Mouse (Mus musculus): Measurements from ENCODE around the gene Gng2. TPM values are rescaled to one million over a fixed set of nuclear protein-coding genes. Genes with fewer than 3 reads are reported as not detected.
"Not testable (repeated sequence)": the region's sequence is repeated elsewhere in the genome, so short reads cannot be mapped to it uniquely, and the experiment has no call there.

Gene Gng2
- polyA plus RNA-seq, 1 experiment from 2014 or later: 249 TPM

DNA sequence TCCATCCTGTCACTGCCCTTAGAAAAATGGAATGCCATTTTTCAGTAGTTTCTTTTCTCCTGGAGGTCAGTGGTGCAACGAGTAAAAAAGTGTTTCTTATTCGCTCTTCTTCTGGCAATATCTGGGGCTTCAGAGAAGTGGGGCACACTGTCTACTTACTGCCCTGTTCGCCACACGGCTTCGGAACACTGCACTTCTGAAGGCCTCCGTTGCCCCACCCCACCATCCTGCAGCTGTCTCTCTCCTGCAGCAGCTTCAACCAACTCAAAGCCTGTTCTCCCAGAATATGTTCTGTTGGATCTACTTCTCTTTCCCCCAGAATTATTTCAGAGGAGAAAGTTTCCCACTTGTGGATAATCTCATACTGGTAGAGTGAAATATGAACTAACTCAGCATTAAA, 52.3 kb downstream of the Gng2 start:
- Histone ChIP-seq H3K4me1 (peaks cover 18% of the 10 kb centered on the region), H3K27ac (no peak overlapping the region), H3K9me3 (0 out of 2 replicates have a peak, but pooled peaks cover 3% of the 10 kb centered on the region), H3K27me3 (replicated peaks) (no peaks in the 10 kb centered on the region), H3K4me3 (no peak overlapping the region), H3K4me2 (replicated peaks) (no peak overlapping the region), H3K9ac (no peak overlapping the region), H3K36me3 (peaks cover 11% of the 10 kb centered on the region)
- 88% methylated on average over 6 of the region's 6 CpGs for WGBS
- ATAC-seq (ENCODE audit: low FRiP score, low read depth): no peak

DNA sequence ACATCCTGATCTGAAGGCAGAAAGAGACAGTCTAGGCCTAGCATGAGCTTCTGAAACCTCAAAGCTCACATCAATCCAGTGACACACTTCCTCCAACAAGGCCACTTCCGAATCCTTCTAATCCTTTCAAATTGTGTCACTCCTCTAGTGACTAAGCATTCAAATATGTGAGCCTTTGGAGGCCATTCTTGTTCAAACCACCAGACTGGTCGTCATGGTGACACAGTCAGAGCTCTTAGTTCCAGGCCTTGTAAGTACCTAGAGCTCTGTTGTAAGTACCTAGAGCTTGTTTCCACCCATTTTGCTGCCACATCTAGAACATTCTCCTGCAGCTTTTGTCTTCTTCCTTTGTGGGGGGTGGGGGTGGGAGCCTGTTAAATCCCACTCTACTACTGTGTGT, 53.3 kb downstream of the Gng2 start:
- Histone ChIP-seq H3K4me1 (peaks cover 20% of the 10 kb centered on the region), H3K27me3 (replicated peaks) (no peaks in the 10 kb centered on the region), H3K4me2 (replicated peaks) (no peak overlapping the region), H3K9me3 (0 out of 2 replicates have a peak, but pooled peaks cover 3% of the 10 kb centered on the region), H3K9ac (no peak overlapping the region), H3K27ac (no peak overlapping the region), H3K36me3 (peaks cover 11% of the 10 kb centered on the region; the same call in 1 of the 2 replicates), H3K4me3 (no peak overlapping the region)
- 89% methylated on average over 2 of the region's 2 CpGs for WGBS
- no peak for ATAC-seq (ENCODE audit: low FRiP score, low read depth)

DNA sequence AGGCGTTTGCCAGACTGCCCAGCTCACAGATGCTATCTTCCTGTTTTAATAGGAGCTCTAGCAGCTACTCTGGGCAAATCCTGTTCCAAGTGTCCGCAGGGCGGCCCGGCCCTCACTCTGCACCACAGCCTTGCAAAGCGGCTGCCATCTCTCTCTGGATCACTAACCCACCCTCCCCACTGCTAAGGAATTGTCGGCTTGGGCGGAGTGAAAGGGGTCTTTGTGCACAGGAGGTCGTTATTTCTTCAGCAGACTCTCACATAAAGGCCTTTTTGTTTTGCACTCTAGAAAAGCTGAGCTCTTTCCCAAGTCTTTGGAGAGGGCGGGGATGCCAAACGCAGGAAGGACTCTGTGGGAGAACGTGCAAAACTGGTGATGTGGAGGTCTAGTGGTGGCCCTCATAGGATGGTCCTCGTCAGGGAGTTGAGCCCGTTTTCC, 57.2 kb downstream of the Gng2 start:
- Histone ChIP-seq H3K9me3 (0 out of 2 replicates have a peak, but pooled peaks cover 3% of the 10 kb centered on the region), H3K4me3 (no peak overlapping the region; the same call in 1 of the 2 replicates), H3K4me1 (peaks cover 27% of the 10 kb centered on the region), H3K4me2 (replicated peaks) (peak overlapping the region; percentile 31; the same call in 1 of the 2 replicates), H3K36me3 (peaks cover 9% of the 10 kb centered on the region; the same call in 1 of the 2 replicates), H3K9ac (no peak overlapping the region), H3K27me3 (replicated peaks) (no peaks in the 10 kb centered on the region), H3K27ac (peak overlapping the region; percentile 53; the same call in 1 of the 2 replicates)
- ATAC-seq (ENCODE audit: low FRiP score, low read depth): peak; percentile 87
- WGBS: 8% methylated on average over 13 of the region's 13 CpGs

DNA sequence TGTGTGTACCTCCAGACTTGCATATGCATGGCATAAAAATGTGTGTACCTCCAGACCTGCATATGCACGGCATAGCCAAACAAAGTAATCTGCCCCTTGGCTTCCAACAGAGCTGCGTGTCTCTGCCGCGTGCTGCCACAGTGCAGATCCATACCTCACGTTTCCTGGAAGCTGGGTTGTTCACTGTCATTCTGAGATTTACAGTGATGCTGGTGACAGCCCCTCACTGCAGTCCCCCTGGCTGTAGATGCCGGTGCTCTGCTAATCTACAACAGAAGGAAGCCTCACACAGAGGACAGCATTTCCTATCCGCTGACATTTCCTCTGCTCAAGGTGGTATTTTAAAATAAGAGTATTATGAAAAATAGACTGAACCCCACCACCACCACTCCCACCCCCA, 57.6 kb downstream of the Gng2 start:
- H3K4me1 ChIP-seq: peaks cover 27% of the 10 kb centered on the region
- H3K36me3 ChIP-seq: peaks cover 14% of the 10 kb centered on the region; the same call in 1 of the 2 replicates
- H3K4me2 ChIP-seq (replicated peaks): peak overlapping the region; percentile 31
- H3K27me3 ChIP-seq (replicated peaks): no peaks in the 10 kb centered on the region
- H3K9ac ChIP-seq: no peak overlapping the region
- H3K9me3 ChIP-seq: 0 out of 2 replicates have a peak, but pooled peaks cover 3% of the 10 kb centered on the region
- H3K27ac ChIP-seq: peak overlapping the region; percentile 53; the same call in 1 of the 2 replicates
- peak; percentile 57 for ATAC-seq (ENCODE audit: low FRiP score, low read depth)
- 24% methylated on average over 7 of the region's 7 CpGs for WGBS
- no peak overlapping the region for H3K4me3 ChIP-seq

DNA sequence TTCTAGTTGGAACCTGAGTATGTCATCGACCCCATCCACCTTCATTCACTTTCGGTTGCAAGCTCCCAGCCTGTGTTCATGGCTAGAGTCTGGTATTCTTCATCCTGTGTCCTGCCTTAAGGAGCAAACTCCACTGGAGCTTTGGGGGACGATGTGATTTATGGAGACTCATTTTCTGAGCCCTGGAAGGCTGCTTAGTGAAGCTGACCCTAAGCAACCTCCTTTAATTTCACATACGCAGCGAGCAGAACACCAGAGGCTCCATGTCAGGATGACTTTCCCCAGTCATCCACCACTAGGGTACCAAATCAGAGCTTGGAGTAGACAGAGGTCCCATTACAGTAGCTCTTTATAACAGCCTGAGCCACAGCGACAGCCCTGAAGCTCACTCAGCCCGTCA, 59.9 kb downstream of the Gng2 start:
- WGBS: 77% methylated on average over 7 of the region's 7 CpGs

DNA sequence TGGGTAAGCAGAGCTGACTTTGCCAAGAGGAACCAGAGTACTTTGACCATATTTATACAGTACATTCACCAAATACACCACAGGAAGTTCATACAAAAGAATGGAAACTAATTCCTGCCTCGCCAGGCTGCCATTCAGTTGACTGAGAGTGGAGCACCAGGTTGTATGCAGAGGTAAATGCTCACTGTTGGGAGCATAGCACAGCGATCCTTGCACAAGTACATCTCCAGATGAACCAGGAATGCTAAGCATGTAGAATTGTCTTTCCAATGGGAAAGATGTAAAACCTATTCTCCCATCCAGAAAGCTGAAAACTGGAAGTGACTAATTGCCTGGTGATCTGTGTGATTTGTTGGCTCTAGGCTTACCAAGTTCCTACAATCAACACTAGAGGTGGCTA, 61.1 kb downstream of the Gng2 start:
- ATAC-seq (ENCODE audit: low FRiP score, low read depth): no peak
- WGBS: 92% methylated on average over 2 of the region's 2 CpGs
- no peak overlapping the region for H3K4me3 ChIP-seq

More for the DNA sequence above, 59.9 kb downstream of the Gng2 start:
- Histone ChIP-seq H3K4me3 (no peak overlapping the region), H3K9me3 (no peaks in the 10 kb centered on the region), H3K36me3 (peaks cover 8% of the 10 kb centered on the region; the same call in 1 of the 2 replicates), H3K9ac (no peak overlapping the region), H3K4me1 (peaks cover 27% of the 10 kb centered on the region), H3K4me2 (replicated peaks) (no peak overlapping the region), H3K27me3 (replicated peaks) (no peaks in the 10 kb centered on the region), H3K27ac (no peak overlapping the region)
- ATAC-seq (ENCODE audit: low FRiP score, low read depth): no peak

DNA sequence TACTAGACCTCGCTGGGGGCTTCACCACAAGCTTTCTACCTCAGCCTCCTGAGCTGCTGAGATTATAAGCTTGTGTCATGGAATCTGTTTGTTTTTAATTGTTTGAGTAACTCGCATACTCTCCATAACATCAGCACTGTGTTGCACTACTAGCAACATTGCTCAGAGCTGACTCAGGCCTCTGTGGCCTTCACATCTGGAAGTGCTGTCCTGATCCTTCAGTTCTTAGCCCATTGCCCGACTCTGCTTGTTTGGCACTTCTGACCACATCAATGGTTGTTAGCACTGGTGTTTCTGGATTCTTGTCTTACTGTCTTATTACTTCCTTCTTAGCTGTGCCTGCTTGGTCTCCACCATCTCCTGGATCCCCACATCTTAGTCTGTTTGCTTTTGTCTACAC, 64.5 kb downstream of the Gng2 start:
- Histone ChIP-seq H3K27ac (no peak overlapping the region), H3K27me3 (replicated peaks) (no peaks in the 10 kb centered on the region), H3K4me3 (no peak overlapping the region), H3K4me2 (replicated peaks) (no peak overlapping the region), H3K9me3 (no peaks in the 10 kb centered on the region), H3K4me1 (0 out of 2 replicates have a peak, but pooled peaks cover 4% of the 10 kb centered on the region), H3K9ac (no peak overlapping the region), H3K36me3 (peaks cover 8% of the 10 kb centered on the region; the same call in 1 of the 2 replicates)
- WGBS: 90% methylated on average over 3 of the region's 3 CpGs
- no peak for ATAC-seq (ENCODE audit: low FRiP score, low read depth)

More for the DNA sequence above, 61.1 kb downstream of the Gng2 start:
- H3K9ac ChIP-seq: no peak overlapping the region
- H3K27ac ChIP-seq: no peak overlapping the region
- no peak overlapping the region for H3K4me2 ChIP-seq (replicated peaks)
- peaks cover 8% of the 10 kb centered on the region; the same call in 1 of the 2 replicates for H3K36me3 ChIP-seq
- H3K27me3 ChIP-seq (replicated peaks): no peaks in the 10 kb centered on the region
- H3K4me1 ChIP-seq: peaks cover 26% of the 10 kb centered on the region
- no peaks in the 10 kb centered on the region for H3K9me3 ChIP-seq

DNA sequence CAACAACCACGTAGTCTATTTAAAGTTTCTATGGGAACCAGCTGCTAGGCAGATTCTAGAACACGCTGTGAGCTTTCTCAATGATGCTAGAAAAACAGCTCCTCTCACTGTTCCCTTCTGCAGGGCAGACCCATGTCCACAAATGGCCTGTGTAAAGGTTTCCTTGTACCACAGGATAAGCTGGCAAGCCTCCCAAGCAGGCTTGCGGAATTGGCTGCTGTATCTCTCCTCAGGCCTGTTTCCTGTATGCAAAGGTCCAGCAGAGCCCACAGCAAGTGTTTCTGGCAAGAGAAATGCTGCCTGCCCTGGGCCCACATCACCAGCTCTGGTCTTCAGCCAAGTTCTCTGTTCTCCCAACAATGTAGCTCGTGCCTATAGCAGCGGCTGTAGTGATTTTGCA, 71.8 kb downstream of the Gng2 start:
- H3K27me3 ChIP-seq (replicated peaks): no peaks in the 10 kb centered on the region
- H3K9ac ChIP-seq: no peak overlapping the region
- H3K27ac ChIP-seq: no peak overlapping the region
- no peaks in the 10 kb centered on the region for H3K9me3 ChIP-seq
- H3K36me3 ChIP-seq: no peaks in the 10 kb centered on the region
- H3K4me3 ChIP-seq: no peak overlapping the region
- no peak overlapping the region for H3K4me2 ChIP-seq (replicated peaks)
- no peak for ATAC-seq (ENCODE audit: low FRiP score, low read depth)
- WGBS: 73% methylated on average over 5 of the region's 5 CpGs
- H3K4me1 ChIP-seq: peaks cover 15% of the 10 kb centered on the region

DNA sequence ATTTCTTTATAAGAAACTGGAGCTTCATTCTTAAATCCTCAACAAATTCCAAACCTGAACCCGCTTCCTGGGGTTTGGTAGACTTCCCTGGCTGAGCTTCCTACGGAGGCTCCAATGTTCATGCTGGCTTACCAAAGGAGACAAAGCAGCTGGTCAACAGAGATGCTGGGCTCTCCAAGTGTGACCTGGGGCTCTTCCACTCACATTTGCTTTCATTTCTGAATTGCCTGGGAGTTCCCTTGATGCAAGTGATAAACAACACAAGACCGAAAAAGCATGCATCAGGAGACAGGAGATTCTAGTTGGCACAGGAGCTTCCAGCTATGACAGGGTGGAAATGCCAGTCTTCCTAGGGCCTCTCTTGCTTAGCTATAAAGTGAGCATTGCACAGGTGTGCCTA, 72.6 kb downstream of the Gng2 start:
- peaks cover 15% of the 10 kb centered on the region for H3K4me1 ChIP-seq
- H3K27ac ChIP-seq: no peak overlapping the region
- no peak overlapping the region for H3K4me3 ChIP-seq
- no peak overlapping the region for H3K4me2 ChIP-seq (replicated peaks)
- no peaks in the 10 kb centered on the region for H3K36me3 ChIP-seq
- no peaks in the 10 kb centered on the region for H3K9me3 ChIP-seq
- ATAC-seq (ENCODE audit: low FRiP score, low read depth): no peak
- 76% methylated on average over 3 of the region's 3 CpGs for WGBS
- no peaks in the 10 kb centered on the region for H3K27me3 ChIP-seq (replicated peaks)
- no peak overlapping the region for H3K9ac ChIP-seq

DNA sequence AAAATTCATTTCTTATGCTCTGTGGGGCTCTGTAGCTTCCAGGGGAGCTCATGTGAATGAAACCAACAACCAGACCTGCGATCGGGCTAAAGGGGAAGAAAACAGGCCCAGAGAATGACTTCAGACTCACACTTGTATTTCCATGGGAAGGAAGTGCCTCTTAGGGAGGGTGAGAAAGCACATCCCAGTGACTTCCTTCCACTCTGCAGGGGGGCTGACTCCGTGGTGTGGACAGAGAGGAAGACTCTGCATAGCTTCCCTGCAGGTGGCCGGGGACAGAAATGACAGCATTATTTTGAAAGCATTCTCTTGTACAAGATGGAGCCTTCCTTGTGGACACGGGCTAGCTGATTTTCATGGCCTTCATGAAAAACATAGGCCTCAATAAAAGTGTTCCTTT, 73.4 kb downstream of the Gng2 start:
- Histone ChIP-seq H3K36me3 (no peaks in the 10 kb centered on the region), H3K9me3 (no peaks in the 10 kb centered on the region), H3K4me3 (no peak overlapping the region), H3K4me2 (replicated peaks) (no peak overlapping the region), H3K27ac (no peak overlapping the region), H3K27me3 (replicated peaks) (no peaks in the 10 kb centered on the region), H3K4me1 (peaks cover 15% of the 10 kb centered on the region), H3K9ac (no peak overlapping the region)
- no peak for ATAC-seq (ENCODE audit: low FRiP score, low read depth)
- 54% methylated on average over 5 of the region's 5 CpGs for WGBS

DNA sequence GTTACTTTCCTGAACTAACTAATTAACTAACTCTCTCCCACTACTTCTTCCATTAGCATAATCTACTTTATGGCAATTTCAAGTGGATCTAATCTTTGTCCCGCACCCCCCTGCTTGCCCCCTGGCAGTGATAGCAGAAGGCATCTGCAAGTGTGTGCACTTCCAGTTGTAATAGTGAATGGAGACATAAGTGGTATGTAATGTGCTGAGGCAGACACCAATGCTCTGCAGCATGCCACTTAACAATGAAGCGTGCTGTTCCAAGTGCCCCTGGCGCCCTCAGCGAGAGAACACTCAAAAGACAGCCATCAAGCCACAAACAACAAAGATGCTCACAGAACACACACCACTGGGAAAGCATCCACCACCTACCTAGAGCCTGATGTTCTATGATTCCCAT, 76.9 kb downstream of the Gng2 start:
- Histone ChIP-seq H3K4me2 (replicated peaks) (no peak overlapping the region), H3K9ac (no peak overlapping the region), H3K36me3 (no peaks in the 10 kb centered on the region), H3K27ac (no peak overlapping the region), H3K4me1 (peaks cover 10% of the 10 kb centered on the region), H3K27me3 (replicated peaks) (no peaks in the 10 kb centered on the region), H3K4me3 (no peak overlapping the region), H3K9me3 (no peaks in the 10 kb centered on the region)
- ATAC-seq (ENCODE audit: low FRiP score, low read depth): no peak
- 83% methylated on average over 4 of the region's 4 CpGs for WGBS

DNA sequence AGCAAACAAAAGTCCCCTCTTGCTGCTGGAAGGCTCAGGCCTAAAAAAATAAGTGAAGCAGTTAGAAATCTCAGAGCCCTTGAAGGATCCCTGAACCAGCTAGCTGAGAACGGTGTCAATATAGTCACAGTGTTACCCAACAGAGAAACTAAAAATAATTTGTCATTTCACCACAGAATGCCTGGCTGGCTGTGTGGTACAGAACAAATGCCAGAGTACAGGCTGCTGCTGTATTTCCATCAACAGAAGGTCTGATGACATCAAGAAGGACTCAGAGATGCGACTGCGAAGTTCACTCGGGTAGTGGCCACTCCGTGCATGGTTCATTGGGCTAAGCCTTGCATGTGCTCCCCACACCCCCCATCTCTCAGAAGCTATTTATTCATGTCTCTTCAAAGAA, 89.9 kb downstream of the Gng2 start:
- Histone ChIP-seq H3K4me3 (no peak overlapping the region), H3K27me3 (replicated peaks) (no peaks in the 10 kb centered on the region), H3K36me3 (peaks cover 41% of the 10 kb centered on the region), H3K27ac (no peak overlapping the region), H3K9me3 (no peaks in the 10 kb centered on the region), H3K9ac (no peak overlapping the region), H3K4me2 (replicated peaks) (no peak overlapping the region), H3K4me1 (no peaks in the 10 kb centered on the region)
- ATAC-seq (ENCODE audit: low FRiP score, low read depth): no peak
- WGBS: 97% methylated on average over 5 of the region's 5 CpGs

DNA sequence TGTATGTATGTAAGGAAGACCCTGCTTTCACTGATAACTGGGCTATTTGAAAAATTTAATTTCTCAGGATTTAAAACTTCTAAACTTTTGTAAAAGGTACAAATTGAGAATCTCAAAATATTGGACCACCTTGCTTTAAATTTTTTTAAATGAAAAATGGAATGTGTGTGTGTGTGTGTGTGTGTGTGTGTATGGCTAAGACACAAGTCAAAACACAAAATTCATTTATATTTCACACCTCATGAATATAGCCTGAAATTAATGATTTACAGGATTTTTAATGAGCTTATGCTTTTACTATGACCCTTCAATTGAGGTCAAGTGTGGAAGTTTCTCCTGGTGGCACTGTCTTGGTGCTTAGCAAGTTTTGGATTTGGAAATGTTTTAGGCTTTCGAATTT, 93.0 kb downstream of the Gng2 start:
- not testable (repeated sequence) for H3K27me3 ChIP-seq (replicated peaks); H3K4me1 ChIP-seq; H3K9me3 ChIP-seq; ATAC-seq (ENCODE audit: low FRiP score, low read depth); H3K27ac ChIP-seq; H3K4me2 ChIP-seq (replicated peaks); H3K4me3 ChIP-seq; H3K9ac ChIP-seq
- WGBS: 96% methylated on average over 1 of the region's 1 CpGs
- peaks cover 19% of the 10 kb centered on the region; the same call in 1 of the 2 replicates for H3K36me3 ChIP-seq
